Mouse (Mus musculus) heart, adult 2 months (tissue): ENCODE measurements around the gene Pgghg. TPM values are rescaled to one million over a fixed set of nuclear protein-coding genes. Genes with fewer than 3 reads are reported as not detected.

Experiments
- DNase-seq, 2 experiments: peaks; one replicate each; pipeline ENCODE4 v3.0.0; 2021
- H3K27ac ChIP-seq: fragments of 200-600 bp; 2 replicates; pipeline ENCODE4 v1.8.1; 2022
- H3K27me3 ChIP-seq: fragments of 200-500 bp; 2 replicates; pipeline ENCODE4 v1.6.1; 2012; ENCODE audit warnings: mild to moderate bottlenecking, low read length, inconsistent platforms, mixed read lengths; ENCODE audit not compliant: control insufficient read depth, insufficient read depth
- H3K36me3 ChIP-seq: fragments of 200-500 bp; 2 replicates; pipeline ENCODE4 v1.6.1; 2012; ENCODE audit warnings: low read length, inconsistent platforms; ENCODE audit not compliant: control insufficient read depth, insufficient read depth
- H3K4me1 ChIP-seq: fragments of 200-500 bp; 2 replicates; pipeline ENCODE4 v1.6.1; 2011; ENCODE audit warnings: low read length; ENCODE audit not compliant: control insufficient read depth, insufficient read depth
- H3K4me3 ChIP-seq: fragments of 200-600 bp; 2 replicates; pipeline ENCODE4 v1.8.1; 2022
- H3K79me2 ChIP-seq: fragments of 200-500 bp; replicated peaks from 2 replicates; pipeline ENCODE4 v1.6.1; 2012; ENCODE audit warnings: mild to moderate bottlenecking, inconsistent platforms, low read length, moderate library complexity, mixed read lengths; ENCODE audit not compliant: control insufficient read depth, insufficient read depth
- H3K9ac ChIP-seq: fragments of 200-500 bp; 2 replicates; pipeline ENCODE4 v1.6.1; 2012; ENCODE audit warnings: low read depth, mild to moderate bottlenecking, control low read depth, inconsistent platforms, low read length, mixed read lengths
- CTCF ChIP-seq: fragments of 200-600 bp; IDR thresholded peaks from 2 replicates; pipeline ENCODE4 v1.8.1; 2022; ENCODE audit warnings: antibody characterized with exemption, mild to moderate bottlenecking, moderate library complexity
- EP300 ChIP-seq: fragments of 200-500 bp; IDR thresholded peaks from 2 replicates; pipeline ENCODE4 v1.6.1; 2011; ENCODE audit warnings: low read depth, low read length, control low read depth; ENCODE audit not compliant: insufficient read depth
- POLR2A ChIP-seq: fragments of 200-500 bp; IDR thresholded peaks from 2 replicates; pipeline ENCODE4 v1.6.1; 2011; ENCODE audit warnings: mild to moderate bottlenecking, low read depth, low read length, control low read depth; ENCODE audit not compliant: insufficient read depth
- WGBS: fragments of 180-500 bp; shearing (Covaris S2); methylation state at CpG from one replicate; pipeline ENCODE4 v1.1.7; 2018; 5-methylcytosine and 5-hydroxymethylcytosine counted together
- intact Hi-C: fragments of 180-260 bp; cut with DNase I; formaldehyde crosslinking; loops from one replicate; pipeline ENCODE4 v1.15.1; 2025
- polyA plus RNA-seq: library from polyadenylated mRNA; depleted of rRNA; stranded (reverse); fragments of >200 nt; gene quantifications from 2 replicates; pipeline ENCODE4 v1.2.3, GENCODE M21; 2012; rRNA removed
- total RNA-seq, 2 experiments: library from RNA; stranded (reverse); gene quantifications; 2 replicates each; pipeline ENCODE4 v1.2.3; 2021

Gene Pgghg
- total and polyA plus RNA-seq, 3 experiments: 4.0 to 13.0 (median 5.8) TPM

DNA sequence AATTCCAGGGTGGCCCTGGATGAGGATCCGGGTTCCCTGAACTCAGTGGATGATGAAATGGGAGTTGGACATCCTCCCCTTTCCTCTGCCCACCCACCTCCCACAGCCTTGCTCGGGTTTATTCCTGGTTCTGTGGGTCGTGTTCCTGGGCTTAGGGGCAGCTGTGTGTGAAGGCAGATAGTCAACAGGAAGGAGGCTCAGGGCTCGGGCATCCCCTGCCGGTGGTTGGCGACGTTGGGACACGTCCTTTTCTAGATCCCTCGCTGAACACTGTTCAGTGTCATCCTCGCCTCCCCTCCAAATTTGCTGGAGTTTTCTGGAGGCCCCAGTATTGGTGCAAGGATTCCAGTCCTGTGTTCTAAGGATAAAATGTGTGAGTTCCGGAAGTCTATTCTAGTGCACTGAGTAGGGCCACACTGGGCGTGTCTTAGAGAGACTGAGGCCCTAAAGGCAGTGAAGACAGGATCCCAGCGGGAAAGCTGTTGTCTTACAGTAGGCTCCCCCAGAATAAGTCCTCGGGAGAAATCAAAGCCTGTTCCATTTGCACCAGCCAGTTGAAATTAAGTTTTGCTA, 50.0 kb downstream of the Pgghg start:
- no peaks in the 10 kb centered on the region for H3K4me1 ChIP-seq
- H3K36me3 ChIP-seq: no peaks in the 10 kb centered on the region
- WGBS: 64% methylated on average over 14 of the region's 14 CpGs
- no peak for DNase-seq
- H3K9ac ChIP-seq: no peak overlapping the region
- no peak overlapping the region for H3K4me3 ChIP-seq
- H3K27ac ChIP-seq: no peak overlapping the region
- no peaks in the 10 kb centered on the region for H3K79me2 ChIP-seq
- intact Hi-C loops: no loop called here
- no peaks in the 10 kb centered on the region for H3K27me3 ChIP-seq
- TF ChIP-seq EP300 (no peak), POLR2A (no peak), CTCF (no peak)

Other genes with a start within 250 kb of the Pgghg start
- not detected for gene Olfr541, start 244.1 kb upstream of the Pgghg start, total RNA-seq
- gene Olfr541, start 244.1 kb upstream of the Pgghg start, polyA plus RNA-seq: not detected in 2 replicates
- gene Cyp2e1, start 177.7 kb upstream of the Pgghg start, total RNA-seq: 10 to 100 TPM in 1 of 2 experiments, 1 to 10 TPM in 1; 9.6 to 12.7 TPM
- gene Cyp2e1, start 177.7 kb upstream of the Pgghg start, polyA plus RNA-seq: 6.4 and 18.7 TPM in 2 replicates
- gene Syce1, start 153.5 kb upstream of the Pgghg start, total RNA-seq: not detected
- 0.10 TPM in 1 of 2 replicates, not detected in the other for gene Syce1, start 153.5 kb upstream of the Pgghg start, polyA plus RNA-seq
- gene Zfp941, start 119.2 kb upstream of the Pgghg start, total RNA-seq: under 1 TPM; 0.14 to 0.29 TPM
- 0.10 and 0.15 TPM in 2 replicates for gene Zfp941, start 119.2 kb upstream of the Pgghg start, polyA plus RNA-seq
- 1 to 10 TPM; 1.1 to 1.4 TPM for gene Urah, start 106.4 kb upstream of the Pgghg start, total RNA-seq
- gene Urah, start 106.4 kb upstream of the Pgghg start, polyA plus RNA-seq: 0.85 and 2.2 TPM in 2 replicates
- gene Scgb1c1, start 95.8 kb upstream of the Pgghg start, total RNA-seq: 10 to 100 TPM; 22.6 to 27.5 TPM
- 54.5 and 56.6 TPM in 2 replicates for gene Scgb1c1, start 95.8 kb upstream of the Pgghg start, polyA plus RNA-seq
- not detected for gene Odf3, start 93.6 kb upstream of the Pgghg start, total RNA-seq
- 0.25 and 0.38 TPM in 2 replicates for gene Odf3, start 93.6 kb upstream of the Pgghg start, polyA plus RNA-seq
- gene Gm45785, start 85.1 kb upstream of the Pgghg start, total RNA-seq: not detected
- gene Gm45785, start 85.1 kb upstream of the Pgghg start, polyA plus RNA-seq: not detected in 2 replicates
- 10 to 100 TPM; 20.1 to 23.6 TPM for gene Ric8a, start 84.4 kb upstream of the Pgghg start, total RNA-seq
- gene Ric8a, start 84.4 kb upstream of the Pgghg start, polyA plus RNA-seq: 37.6 and 42.8 TPM in 2 replicates
- 10 to 100 TPM in 1 of 2 experiments, 1 to 10 TPM in 1; 8.8 to 12.3 TPM for gene Bet1l, start 83.8 kb upstream of the Pgghg start, total RNA-seq
- gene Bet1l, start 83.8 kb upstream of the Pgghg start, polyA plus RNA-seq: 12.4 and 17.0 TPM in 2 replicates
- 10 to 100 TPM; 72.6 to 86.1 TPM for gene Psmd13, start 59.4 kb upstream of the Pgghg start, total RNA-seq
- gene Psmd13, start 59.4 kb upstream of the Pgghg start, polyA plus RNA-seq: 50.8 and 71.0 TPM in 2 replicates
- 10 to 100 TPM; 53.1 to 60.6 TPM for gene Sirt3, start 59.1 kb upstream of the Pgghg start, total RNA-seq
- 86.9 and 100 TPM in 2 replicates for gene Sirt3, start 59.1 kb upstream of the Pgghg start, polyA plus RNA-seq
- 1,000 to 10,000 TPM; 2,777 to 3,250 TPM for gene Cox8b, start 40.9 kb upstream of the Pgghg start, total RNA-seq
- 1,727 and 2,194 TPM in 2 replicates for gene Cox8b, start 40.9 kb upstream of the Pgghg start, polyA plus RNA-seq
- gene Nlrp6, start 20.5 kb upstream of the Pgghg start, total RNA-seq: under 1 TPM in 1 of 2 experiments, not detected in 1; 0.07 TPM
- 0.04 and 0.06 TPM in 2 replicates for gene Nlrp6, start 20.5 kb upstream of the Pgghg start, polyA plus RNA-seq
- under 1 TPM; 0.32 to 0.34 TPM for gene Ifitm5, start 8.9 kb downstream of the Pgghg start, total RNA-seq
- gene Ifitm5, start 8.9 kb downstream of the Pgghg start, polyA plus RNA-seq: 1.1 and 2.0 TPM in 2 replicates
- gene Gm45717, start 14.5 kb downstream of the Pgghg start, total RNA-seq: not detected
- not detected in 2 replicates for gene Gm45717, start 14.5 kb downstream of the Pgghg start, polyA plus RNA-seq
- 100 to 1,000 TPM; 107 to 113 TPM for gene Ifitm2, start 14.6 kb downstream of the Pgghg start, total RNA-seq
- 368 and 425 TPM in 2 replicates for gene Ifitm2, start 14.6 kb downstream of the Pgghg start, polyA plus RNA-seq
- 1 to 10 TPM; 6.1 to 7.7 TPM for gene Ifitm1, start 25.8 kb downstream of the Pgghg start, total RNA-seq
- gene Ifitm1, start 25.8 kb downstream of the Pgghg start, polyA plus RNA-seq: 16.1 and 52.2 TPM in 2 replicates
- gene Ifitm3, start 69.4 kb downstream of the Pgghg start, total RNA-seq: 100 to 1,000 TPM; 115 to 123 TPM
- gene Ifitm3, start 69.4 kb downstream of the Pgghg start, polyA plus RNA-seq: 274 and 332 TPM in 2 replicates
- 1 to 10 TPM in 1 of 2 experiments, under 1 TPM in 1; 0.36 to 1.0 TPM for gene Ifitm6, start 76.5 kb downstream of the Pgghg start, total RNA-seq
- 4.6 and 5.1 TPM in 2 replicates for gene Ifitm6, start 76.5 kb downstream of the Pgghg start, polyA plus RNA-seq
- not detected for gene Gm17387, start 87.7 kb downstream of the Pgghg start, total RNA-seq
- gene Gm17387, start 87.7 kb downstream of the Pgghg start, polyA plus RNA-seq: not detected in 2 replicates
- under 1 TPM in 1 of 2 experiments, not detected in 1; 0.07 TPM for gene B4galnt4, start 119.7 kb downstream of the Pgghg start, total RNA-seq
- 0.04 and 0.06 TPM in 2 replicates for gene B4galnt4, start 119.7 kb downstream of the Pgghg start, polyA plus RNA-seq
- under 1 TPM; 0.20 to 0.21 TPM for gene Pkp3, start 136.8 kb downstream of the Pgghg start, total RNA-seq
- 0.35 and 1.6 TPM in 2 replicates for gene Pkp3, start 136.8 kb downstream of the Pgghg start, polyA plus RNA-seq
- gene Sigirr, start 159.2 kb downstream of the Pgghg start, total RNA-seq: 1 to 10 TPM; 4.5 to 7.0 TPM
- 9.4 and 10.2 TPM in 2 replicates for gene Sigirr, start 159.2 kb downstream of the Pgghg start, polyA plus RNA-seq
- gene Ano9, start 176.4 kb downstream of the Pgghg start, total RNA-seq: under 1 TPM in 1 of 2 experiments, not detected in 1; 0.39 TPM
- gene Ano9, start 176.4 kb downstream of the Pgghg start, polyA plus RNA-seq: 0.09 and 0.53 TPM in 2 replicates
- gene Ptdss2, start 181.0 kb downstream of the Pgghg start, total RNA-seq: 10 to 100 TPM; 25.9 to 29.7 TPM
- gene Ptdss2, start 181.0 kb downstream of the Pgghg start, polyA plus RNA-seq: 22.4 and 39.2 TPM in 2 replicates
- gene Rnh1, start 231.5 kb downstream of the Pgghg start, total RNA-seq: 10 to 100 TPM; 62.9 to 73.9 TPM
- gene Rnh1, start 231.5 kb downstream of the Pgghg start, polyA plus RNA-seq: 73.2 and 96.7 TPM in 2 replicates